Mouse (Mus musculus): ENCODE data around the gene Lrguk. TPM values are rescaled to one million over a fixed set of nuclear protein-coding genes. Genes with fewer than 3 reads are reported as not detected.

Gene Lrguk
- polyA plus RNA-seq (2012; rRNA removed), result 1.0 TPM in 2 replicates

GRCm38 (mm10) chr6:34028933-34029745, at the start of gene Lrguk:
TSS of gene Lrguk (plus strand) at chr6:34029448.

GRCm38 (mm10) chr6:34176864-34177247, 147.6 kb downstream of the Lrguk start, which contains the start of gene Slc35b4:
TSS of gene Slc35b4 (minus strand) at chr6:34177111.

Other genes starting within 250 kb of the Lrguk start
- 43.3 and 46.8 TPM in 2 replicates for gene Slc35b4, start 147.7 kb downstream of the Lrguk start, polyA plus RNA-seq (2012; rRNA removed)

Measured in central nervous system, embryonic 18 days (tissue).